Mouse (Mus musculus): ENCODE results near the gene Mov10. TPM values are rescaled to one million over a fixed set of nuclear protein-coding genes. Genes with fewer than 3 reads are reported as not detected.

Mov10 gene
- polyA plus RNA-seq, 1 experiment from 2014 or later, result 51.8 TPM

DNA sequence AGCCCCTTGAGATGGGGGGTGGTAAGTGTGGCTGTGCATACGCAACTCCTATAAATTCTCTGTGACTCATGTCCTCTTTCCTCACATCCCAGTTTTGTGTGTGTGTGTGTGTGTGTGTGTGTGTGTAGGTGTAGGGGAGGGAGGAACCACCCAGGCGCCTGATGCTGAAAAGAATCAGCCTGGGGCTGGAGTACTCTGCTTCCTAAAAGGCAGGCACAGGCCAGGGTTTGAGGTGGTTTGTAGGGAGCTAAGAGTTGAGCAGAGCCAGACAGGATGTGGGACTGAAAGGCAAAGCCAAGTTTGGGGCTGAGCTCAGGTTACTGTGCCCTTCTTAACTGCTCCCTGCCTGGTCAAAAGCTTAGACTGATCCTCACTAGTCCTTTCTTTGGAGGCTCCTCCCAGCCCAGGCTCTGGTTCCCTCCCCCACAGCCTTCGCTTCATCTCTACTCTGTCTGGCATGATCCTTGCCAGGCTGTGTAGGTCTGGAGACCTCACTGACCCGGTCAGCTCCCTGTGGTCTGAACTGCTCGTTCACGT, 27.9 kb downstream of the Mov10 start:
- H3K36me3 ChIP-seq (ENCODE audit: control insufficient read depth, insufficient read depth, low read length), result peaks cover 34% of the 10 kb centered on the region
- H3K4me2 ChIP-seq (replicated peaks; ENCODE audit: low read depth, low read length), result peak overlapping the region; percentile 83
- ATAC-seq (ENCODE audit: low FRiP score, low TSS enrichment), result peak; percentile 14
- H3K27ac ChIP-seq (ENCODE audit: low read depth, low read length), result peak overlapping the region; percentile 65; the same call in 1 of the 2 replicates
- WGBS, result 10% methylated on average over 6 of the region's 6 CpGs
- H3K4me3 ChIP-seq (ENCODE audit: low read length), result peak overlapping the region; percentile 53
- peak overlapping the region; percentile 79; the same call in 1 of the 2 replicates for H3K9ac ChIP-seq (ENCODE audit: low read depth, low read length)
- H3K27me3 ChIP-seq (ENCODE audit: control insufficient read depth, insufficient read depth, low read length), result 0 out of 2 replicates have a peak, but pooled peaks cover 2% of the 10 kb centered on the region
- no peaks in the 10 kb centered on the region for H3K9me3 ChIP-seq (ENCODE audit: control insufficient read depth, low read length)
- H3K4me1 ChIP-seq (ENCODE audit: control insufficient read depth, insufficient read depth, low read length), result peaks cover 54% of the 10 kb centered on the region

DNA sequence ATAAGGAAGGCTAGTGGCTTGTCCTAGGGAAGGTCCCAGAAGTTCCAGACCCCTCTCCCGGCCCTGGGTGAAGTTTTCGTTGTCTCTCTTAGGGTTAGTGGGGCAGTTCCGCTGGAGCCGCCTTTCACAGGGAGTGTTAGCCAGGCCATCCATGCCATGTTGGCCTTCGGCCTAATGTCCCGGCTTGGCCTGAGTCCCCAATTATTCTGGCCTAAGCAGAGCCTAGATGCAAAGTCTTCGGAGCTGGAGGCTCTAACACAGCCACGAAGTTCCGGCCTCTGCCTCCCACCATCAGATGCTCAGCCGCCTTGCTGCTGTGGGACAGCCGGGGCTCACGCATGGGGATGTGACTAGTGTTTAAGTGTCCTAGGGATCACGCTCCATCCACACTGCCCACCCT, 28.5 kb downstream of the Mov10 start:
- H3K36me3 ChIP-seq (ENCODE audit: control insufficient read depth, insufficient read depth, low read length), result peaks cover 28% of the 10 kb centered on the region
- H3K9ac ChIP-seq (ENCODE audit: low read depth, low read length), result peak overlapping the region; percentile 79
- WGBS, result 11% methylated on average over 13 of the region's 13 CpGs
- H3K27me3 ChIP-seq (ENCODE audit: control insufficient read depth, insufficient read depth, low read length), result 0 out of 2 replicates have a peak, but pooled peaks cover 3% of the 10 kb centered on the region
- H3K9me3 ChIP-seq (ENCODE audit: control insufficient read depth, low read length), result no peaks in the 10 kb centered on the region
- peak overlapping the region; percentile 83 for H3K4me2 ChIP-seq (replicated peaks; ENCODE audit: low read depth, low read length)
- ATAC-seq (ENCODE audit: low FRiP score, low TSS enrichment), result no peak
- H3K4me1 ChIP-seq (ENCODE audit: control insufficient read depth, insufficient read depth, low read length), result peaks cover 48% of the 10 kb centered on the region
- peak overlapping the region; percentile 65 for H3K27ac ChIP-seq (ENCODE audit: low read depth, low read length)
- peak overlapping the region; percentile 53 for H3K4me3 ChIP-seq (ENCODE audit: low read length)

DNA sequence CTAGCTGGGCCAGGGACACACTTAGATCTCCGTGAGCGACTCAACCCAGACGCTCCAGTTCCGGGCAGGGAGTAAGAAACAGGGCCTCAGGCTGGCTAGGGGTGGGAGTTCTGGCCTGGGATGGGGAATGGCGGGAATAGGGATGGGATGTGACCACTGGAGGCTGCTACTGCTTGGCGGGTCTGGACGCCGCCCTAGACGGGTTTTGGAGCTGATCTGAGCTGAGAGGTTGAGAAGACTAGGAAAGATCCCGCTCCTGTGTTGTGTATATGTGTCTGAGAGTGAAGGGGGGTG, 29.1 kb downstream of the Mov10 start:
- Histone ChIP-seq H3K4me1 (ENCODE audit: control insufficient read depth, insufficient read depth, low read length) (peaks cover 42% of the 10 kb centered on the region), H3K27ac (ENCODE audit: low read depth, low read length) (peak overlapping the region; percentile 65), H3K36me3 (ENCODE audit: control insufficient read depth, insufficient read depth, low read length) (peaks cover 27% of the 10 kb centered on the region), H3K4me2 (replicated peaks; ENCODE audit: low read depth, low read length) (peak overlapping the region; percentile 83), H3K27me3 (ENCODE audit: control insufficient read depth, insufficient read depth, low read length) (peaks cover 3% of the 10 kb centered on the region; the same call in 1 of the 2 replicates), H3K4me3 (ENCODE audit: low read length) (peak overlapping the region; percentile 53), H3K9ac (ENCODE audit: low read depth, low read length) (peak overlapping the region; percentile 79), H3K9me3 (ENCODE audit: control insufficient read depth, low read length) (no peaks in the 10 kb centered on the region)
- peak; percentile 22; the same call in 1 of the 2 replicates for ATAC-seq (ENCODE audit: low FRiP score, low TSS enrichment)
- 3% methylated on average over 10 of the region's 10 CpGs for WGBS

DNA sequence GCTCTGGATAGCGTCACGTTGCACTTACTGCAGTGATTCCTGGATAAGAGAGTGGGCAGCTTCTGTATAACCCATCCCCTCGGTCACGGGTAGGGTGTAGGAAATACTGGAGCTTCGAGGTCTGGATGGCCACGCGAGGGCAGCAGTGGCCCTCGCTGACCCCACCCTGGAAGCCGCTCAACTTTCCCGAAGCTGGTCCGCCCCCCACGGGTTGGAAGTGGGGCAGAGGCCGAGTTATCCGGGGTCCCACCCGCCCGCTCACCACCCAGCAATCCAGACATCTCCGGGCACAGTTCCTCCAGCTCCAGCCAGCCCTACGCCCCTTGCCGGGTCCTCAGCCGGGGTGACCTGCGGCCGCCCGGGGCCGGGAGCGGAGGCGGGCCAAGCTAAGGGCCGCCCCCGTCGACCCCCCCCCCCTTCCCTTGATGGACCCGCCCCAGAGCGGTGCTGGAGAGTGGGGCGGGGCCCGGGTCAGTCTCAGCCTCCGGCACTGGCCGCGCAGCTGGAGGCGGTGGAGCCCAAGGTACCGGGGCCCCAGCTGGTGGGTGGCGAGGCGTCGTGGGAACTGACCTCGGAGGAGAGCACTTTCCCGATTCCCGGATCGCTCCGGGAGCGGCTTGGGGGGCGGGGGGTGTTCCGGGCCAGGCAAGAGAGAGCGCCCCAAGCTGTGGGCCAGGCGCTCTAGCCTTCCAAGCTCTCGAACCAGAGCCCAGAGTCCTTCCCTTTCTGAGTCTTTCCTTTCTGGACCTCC, 29.6 kb downstream of the Mov10 start:
- H3K4me3 ChIP-seq (ENCODE audit: low read length), result peak overlapping the region; percentile 53
- peak overlapping the region; percentile 65 for H3K27ac ChIP-seq (ENCODE audit: low read depth, low read length)
- H3K9me3 ChIP-seq (ENCODE audit: control insufficient read depth, low read length), result no peaks in the 10 kb centered on the region
- ATAC-seq (ENCODE audit: low FRiP score, low TSS enrichment), result peak; percentile 92
- peak overlapping the region; percentile 83 for H3K4me2 ChIP-seq (replicated peaks; ENCODE audit: low read depth, low read length)
- peaks cover 22% of the 10 kb centered on the region for H3K36me3 ChIP-seq (ENCODE audit: control insufficient read depth, insufficient read depth, low read length)
- H3K4me1 ChIP-seq (ENCODE audit: control insufficient read depth, insufficient read depth, low read length), result peaks cover 37% of the 10 kb centered on the region
- 1% methylated on average over 45 of the region's 52 CpGs for WGBS
- H3K9ac ChIP-seq (ENCODE audit: low read depth, low read length), result peak overlapping the region; percentile 79
- H3K27me3 ChIP-seq (ENCODE audit: control insufficient read depth, insufficient read depth, low read length), result peaks cover 3% of the 10 kb centered on the region; the same call in 1 of the 2 replicates

DNA sequence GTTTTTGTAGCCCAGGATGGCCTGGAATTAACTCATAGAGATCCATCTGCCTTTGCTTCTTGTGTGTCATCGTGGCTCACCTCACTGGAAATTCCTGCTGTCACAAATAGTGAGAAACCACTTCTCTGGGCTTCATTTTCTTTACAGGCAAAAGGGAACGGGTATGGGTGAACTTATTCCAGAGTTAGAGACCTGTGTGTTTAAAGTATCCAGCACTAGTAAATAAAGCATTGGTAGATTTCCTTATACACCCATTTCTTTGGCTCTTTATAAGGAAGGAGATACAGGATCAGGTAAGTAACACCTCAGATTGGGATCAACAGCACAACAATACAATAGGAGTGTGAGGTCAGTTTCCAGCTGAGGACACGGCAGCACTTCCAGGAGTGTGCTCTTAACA, 30.3 kb downstream of the Mov10 start, which contains the start of gene Rhoc:
Rhoc (plus strand) TSS at position 301 of the 400 bp plus-strand sequence.
- peak within 1 kb of the TSS; percentile 79 for H3K9ac ChIP-seq (ENCODE audit: low read depth, low read length)
- peak within 1 kb of the TSS; percentile 83 for H3K4me2 ChIP-seq (replicated peaks; ENCODE audit: low read depth, low read length)
- ATAC-seq (ENCODE audit: low FRiP score, low TSS enrichment), result no peak
- WGBS, result 32% methylated on average over 3 of the region's 3 CpGs
- H3K9me3 ChIP-seq (ENCODE audit: control insufficient read depth, low read length), result no peaks in the 10 kb centered on the region
- H3K27ac ChIP-seq (ENCODE audit: low read depth, low read length), result peak within 1 kb of the TSS; percentile 65
- peak within 1 kb of the TSS; percentile 53 for H3K4me3 ChIP-seq (ENCODE audit: low read length)
- peaks cover 30% of the 10 kb centered on the region for H3K4me1 ChIP-seq (ENCODE audit: control insufficient read depth, insufficient read depth, low read length)
- H3K36me3 ChIP-seq (ENCODE audit: control insufficient read depth, insufficient read depth, low read length), result peaks cover 17% of the 10 kb centered on the region
- H3K27me3 ChIP-seq (ENCODE audit: control insufficient read depth, insufficient read depth, low read length), result peaks cover 3% of the 10 kb centered on the region

DNA sequence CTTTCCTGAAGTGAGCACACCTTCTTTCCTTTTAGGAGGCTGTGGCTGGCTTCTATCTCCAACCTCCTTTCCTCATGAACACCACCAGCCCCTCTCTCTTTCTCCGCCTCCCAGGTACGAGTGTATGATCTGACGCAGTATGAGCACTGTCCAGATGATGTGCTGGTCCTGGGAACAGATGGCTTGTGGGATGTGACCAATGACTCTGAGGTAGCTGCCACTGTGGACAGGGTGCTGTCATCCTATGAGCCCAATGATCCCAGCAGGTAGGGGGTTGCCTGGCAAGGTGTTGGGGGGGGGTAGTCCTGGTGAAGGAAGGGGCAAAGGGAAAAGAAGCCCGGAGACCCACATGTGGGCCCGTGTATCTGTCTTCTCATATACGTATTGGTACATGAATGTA, 33.1 kb downstream of the Mov10 start:
- Histone ChIP-seq H3K4me1 (ENCODE audit: control insufficient read depth, insufficient read depth, low read length) (peaks cover 17% of the 10 kb centered on the region), H3K9ac (ENCODE audit: low read depth, low read length) (no peak overlapping the region), H3K27ac (ENCODE audit: low read depth, low read length) (no peak overlapping the region), H3K9me3 (ENCODE audit: control insufficient read depth, low read length) (no peaks in the 10 kb centered on the region), H3K4me3 (ENCODE audit: low read length) (no peak overlapping the region), H3K4me2 (replicated peaks; ENCODE audit: low read depth, low read length) (no peak overlapping the region), H3K36me3 (ENCODE audit: control insufficient read depth, insufficient read depth, low read length) (no peaks in the 10 kb centered on the region), H3K27me3 (ENCODE audit: control insufficient read depth, insufficient read depth, low read length) (peaks cover 19% of the 10 kb centered on the region)
- ATAC-seq (ENCODE audit: low FRiP score, low TSS enrichment), result no peak
- 92% methylated on average over 6 of the region's 6 CpGs for WGBS

DNA sequence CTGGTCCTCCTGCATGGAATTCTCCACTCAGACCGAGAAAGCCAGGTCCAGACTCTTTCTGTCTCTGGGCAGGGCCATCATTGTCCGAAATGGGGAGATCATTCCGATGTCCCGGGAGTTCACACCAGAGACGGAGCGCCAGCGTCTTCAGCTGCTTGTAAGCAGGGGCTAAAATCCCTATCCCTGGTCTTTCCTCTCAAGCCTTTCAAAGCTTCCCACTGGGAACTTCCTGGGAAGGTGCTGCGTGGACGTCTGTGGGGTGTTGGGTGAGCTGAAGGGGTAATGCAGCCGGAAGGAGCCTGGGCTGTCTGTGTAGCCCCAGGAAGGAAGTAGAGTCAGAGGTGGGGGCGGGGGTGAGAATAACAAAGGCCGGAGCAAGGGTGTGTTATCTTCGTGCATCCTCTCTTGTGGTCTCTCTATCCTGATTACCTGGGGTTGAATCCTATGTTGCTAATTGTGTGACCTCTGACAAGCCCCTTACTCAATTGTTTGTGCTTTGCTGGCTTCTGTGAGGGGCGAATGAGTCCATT, 34.3 kb downstream of the Mov10 start:
- Histone ChIP-seq H3K36me3 (ENCODE audit: control insufficient read depth, insufficient read depth, low read length) (no peaks in the 10 kb centered on the region), H3K27ac (ENCODE audit: low read depth, low read length) (no peak overlapping the region), H3K4me3 (ENCODE audit: low read length) (no peak overlapping the region), H3K4me2 (replicated peaks; ENCODE audit: low read depth, low read length) (no peak overlapping the region), H3K9me3 (ENCODE audit: control insufficient read depth, low read length) (no peaks in the 10 kb centered on the region), H3K9ac (ENCODE audit: low read depth, low read length) (no peak overlapping the region), H3K27me3 (ENCODE audit: control insufficient read depth, insufficient read depth, low read length) (peaks cover 26% of the 10 kb centered on the region), H3K4me1 (ENCODE audit: control insufficient read depth, insufficient read depth, low read length) (peaks cover 10% of the 10 kb centered on the region; the same call in 1 of the 2 replicates)
- no peak for ATAC-seq (ENCODE audit: low FRiP score, low TSS enrichment)
- WGBS, result 43% methylated on average over 14 of the region's 14 CpGs

DNA sequence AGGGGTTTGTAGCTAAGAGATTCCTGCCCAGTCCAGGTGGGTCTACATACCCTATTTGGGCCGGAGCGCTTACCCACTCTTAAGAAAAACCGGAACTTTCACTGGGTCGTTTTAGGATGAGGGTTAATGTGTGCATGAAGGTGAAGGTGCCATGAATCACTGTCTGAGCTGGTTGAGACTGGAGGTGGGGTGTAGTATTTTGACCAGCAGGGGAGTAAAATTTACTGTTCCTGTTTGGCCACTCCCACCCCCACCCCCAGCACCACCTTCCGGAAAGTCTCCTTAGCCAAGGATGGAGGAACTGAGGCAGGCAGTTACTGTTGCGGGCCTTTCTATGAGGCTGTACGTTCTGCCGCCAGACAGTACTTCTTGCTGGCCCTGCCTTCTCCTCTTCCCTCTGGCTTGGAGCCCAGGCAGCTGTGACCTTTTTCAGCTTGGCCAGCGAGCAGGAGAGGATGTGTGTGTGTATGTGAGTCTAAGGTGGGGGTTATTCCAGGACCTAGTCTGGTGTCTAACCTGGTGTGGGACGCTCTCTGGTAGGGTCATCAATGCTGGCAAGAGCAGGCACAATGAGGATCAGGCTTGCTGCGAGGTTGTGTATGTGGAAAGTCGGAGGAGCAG, 36.2 kb downstream of the Mov10 start:
- ATAC-seq (ENCODE audit: low FRiP score, low TSS enrichment), result no peak
- WGBS, result 14% methylated on average over 12 of the region's 12 CpGs
- Histone ChIP-seq H3K36me3 (ENCODE audit: control insufficient read depth, insufficient read depth, low read length) (no peaks in the 10 kb centered on the region), H3K27me3 (ENCODE audit: control insufficient read depth, insufficient read depth, low read length) (peaks cover 38% of the 10 kb centered on the region), H3K4me1 (ENCODE audit: control insufficient read depth, insufficient read depth, low read length) (peaks cover 10% of the 10 kb centered on the region; the same call in 1 of the 2 replicates), H3K9ac (ENCODE audit: low read depth, low read length) (peak overlapping the region; percentile 64), H3K4me2 (replicated peaks; ENCODE audit: low read depth, low read length) (peak overlapping the region; percentile 98), H3K4me3 (ENCODE audit: low read length) (peak overlapping the region; percentile 54), H3K27ac (ENCODE audit: low read depth, low read length) (no peak overlapping the region), H3K9me3 (ENCODE audit: control insufficient read depth, low read length) (no peaks in the 10 kb centered on the region)

All from kidney, embryonic 14.5 days (tissue).